Mouse (Mus musculus): ENCODE measurements at regions not wholly inside any gene's neighbourhood (a gene's known extent, or its start where the extent isn't known, plus 50 kb on each side); places are given as distances from the start of the nearest gene placed in this dataset.

DNA sequence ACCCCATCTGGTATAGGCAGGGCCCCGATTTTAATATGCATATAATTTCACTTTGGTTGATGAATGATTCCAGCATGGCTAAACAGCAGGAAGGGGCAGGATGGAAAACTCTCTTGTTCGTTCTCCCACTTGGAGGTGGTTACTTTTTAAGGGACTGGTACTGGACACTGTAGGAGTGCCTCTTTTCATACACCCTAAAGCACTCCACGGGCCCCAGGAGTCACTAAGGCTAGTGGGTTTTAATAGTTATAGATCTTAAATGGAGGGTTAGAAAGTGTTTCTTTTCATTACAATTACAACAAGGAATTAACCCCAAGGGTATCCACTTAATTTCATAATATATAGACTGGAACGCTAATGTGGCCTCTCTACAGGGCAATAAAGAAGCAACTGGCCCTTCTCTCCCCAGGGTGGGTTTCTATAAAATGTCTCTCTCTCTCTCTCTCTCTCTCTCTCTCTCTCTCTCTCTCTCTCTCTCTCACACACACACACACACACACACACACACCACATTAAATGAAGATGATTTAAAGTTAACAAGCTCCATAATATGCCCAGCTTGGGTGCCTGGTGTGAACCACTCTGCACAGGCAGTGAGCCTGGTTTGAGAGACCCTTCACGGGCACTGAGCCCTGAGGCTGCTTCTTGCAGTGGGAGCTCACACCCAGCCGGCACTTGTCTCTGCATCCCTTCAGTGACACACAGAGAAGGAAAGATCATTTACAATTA lies 261.7 kb downstream of the Adgrl2 start:
- H3K4me3 ChIP-seq (ENCODE audit: low read depth, low read length) = no peak overlapping the region
- no peak overlapping the region for H3K9ac ChIP-seq (ENCODE audit: low read depth, low read length)
- H3K27me3 ChIP-seq (ENCODE audit: control insufficient read depth, insufficient read depth, low read length) = no peaks in the 10 kb centered on the region
- H3K4me2 ChIP-seq (replicated peaks; ENCODE audit: low read depth, low read length) = no peak overlapping the region
- no peaks in the 10 kb centered on the region for H3K36me3 ChIP-seq (ENCODE audit: control insufficient read depth, insufficient read depth, low read length)
- ATAC-seq (ENCODE audit: low FRiP score) (no peak), DNase-seq (ENCODE audit: low spot score) (no peak)
- WGBS = 76% methylated on average over 6 of the region's 6 CpGs
- no peak overlapping the region for H3K27ac ChIP-seq (ENCODE audit: low read depth, low read length)
- H3K9me3 ChIP-seq (ENCODE audit: control insufficient read depth, low read length) = no peaks in the 10 kb centered on the region
- no peaks in the 10 kb centered on the region for H3K4me1 ChIP-seq (replicated peaks; ENCODE audit: control insufficient read depth, insufficient read depth, low read length)

DNA sequence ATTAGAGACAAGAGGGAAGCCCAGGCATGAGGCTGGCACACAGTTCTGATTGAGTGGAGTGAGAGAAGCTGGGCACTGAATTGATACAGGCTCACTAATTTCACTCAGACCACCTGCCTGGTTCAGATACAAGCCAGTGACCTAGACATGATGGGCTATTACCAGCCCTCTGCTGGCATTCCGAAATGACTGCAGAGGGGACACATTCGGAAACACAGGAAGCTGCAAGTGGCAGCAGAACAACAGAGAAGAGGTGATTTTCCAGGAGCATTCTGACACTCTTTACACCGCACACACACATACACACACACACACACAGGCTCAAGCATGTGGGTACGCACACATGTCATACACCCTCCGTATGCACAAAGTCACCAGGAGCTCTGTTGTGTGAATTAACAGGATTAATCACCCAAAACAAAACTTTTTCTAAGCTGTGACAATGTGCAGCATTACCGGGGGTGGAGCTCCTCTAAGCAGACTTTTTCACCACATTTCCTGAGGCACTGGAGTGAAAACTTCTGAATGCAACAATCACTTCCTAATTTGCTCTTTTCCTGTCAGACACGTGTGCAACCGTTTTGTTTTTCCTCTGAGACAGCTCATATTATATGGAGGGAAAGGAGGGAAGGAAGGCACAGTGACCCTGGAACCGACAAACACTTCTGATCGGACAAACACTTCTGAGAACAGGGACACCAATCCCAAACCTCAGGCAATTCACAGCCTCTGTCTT lies 263.6 kb downstream of the Adgrl2 start:
- DNase-seq (ENCODE audit: low spot score) (no peak), ATAC-seq (ENCODE audit: low FRiP score) (no peak)
- Histone ChIP-seq H3K4me1 (replicated peaks; ENCODE audit: control insufficient read depth, insufficient read depth, low read length) (no peaks in the 10 kb centered on the region), H3K9ac (ENCODE audit: low read depth, low read length) (no peak overlapping the region), H3K36me3 (ENCODE audit: control insufficient read depth, insufficient read depth, low read length) (no peaks in the 10 kb centered on the region), H3K4me2 (replicated peaks; ENCODE audit: low read depth, low read length) (no peak overlapping the region), H3K4me3 (ENCODE audit: low read depth, low read length) (no peak overlapping the region), H3K9me3 (ENCODE audit: control insufficient read depth, low read length) (no peaks in the 10 kb centered on the region), H3K27me3 (ENCODE audit: control insufficient read depth, insufficient read depth, low read length) (no peaks in the 10 kb centered on the region), H3K27ac (ENCODE audit: low read depth, low read length) (no peak overlapping the region)
- WGBS = 60% methylated on average over 10 of the region's 10 CpGs

DNA sequence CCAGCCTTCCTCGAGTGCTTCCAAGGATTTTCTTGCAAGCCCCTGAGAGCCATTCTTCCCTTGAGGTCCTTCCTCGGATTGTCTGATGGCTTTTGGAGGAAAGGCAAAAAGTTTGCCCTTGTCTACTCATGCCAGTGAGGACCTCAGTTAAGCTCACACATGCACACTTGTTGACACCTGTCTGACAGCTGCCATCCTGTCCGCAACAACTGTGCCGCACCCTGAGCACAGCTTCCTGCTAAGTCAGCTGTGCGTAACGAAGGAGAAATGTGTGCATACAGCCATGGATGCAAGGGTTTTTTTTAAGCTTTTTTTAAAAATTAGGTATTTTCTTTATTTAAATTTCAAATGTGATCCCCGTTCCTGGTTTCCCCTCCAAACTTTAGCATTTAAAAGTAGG lies 293.8 kb downstream of the Adgrl2 start:
- Histone ChIP-seq H3K27ac (ENCODE audit: low read depth, low read length) (no peak overlapping the region), H3K9me3 (ENCODE audit: control insufficient read depth, low read length) (no peaks in the 10 kb centered on the region), H3K36me3 (ENCODE audit: control insufficient read depth, insufficient read depth, low read length) (no peaks in the 10 kb centered on the region), H3K4me2 (replicated peaks; ENCODE audit: low read depth, low read length) (no peak overlapping the region), H3K4me1 (replicated peaks; ENCODE audit: control insufficient read depth, insufficient read depth, low read length) (no peaks in the 10 kb centered on the region), H3K4me3 (ENCODE audit: low read depth, low read length) (no peak overlapping the region), H3K27me3 (ENCODE audit: control insufficient read depth, insufficient read depth, low read length) (no peaks in the 10 kb centered on the region), H3K9ac (ENCODE audit: low read depth, low read length) (no peak overlapping the region)
- DNase-seq (ENCODE audit: low spot score) (no peak), ATAC-seq (ENCODE audit: low FRiP score) (no peak)
- 86% methylated on average over 7 of the region's 7 CpGs for WGBS

DNA sequence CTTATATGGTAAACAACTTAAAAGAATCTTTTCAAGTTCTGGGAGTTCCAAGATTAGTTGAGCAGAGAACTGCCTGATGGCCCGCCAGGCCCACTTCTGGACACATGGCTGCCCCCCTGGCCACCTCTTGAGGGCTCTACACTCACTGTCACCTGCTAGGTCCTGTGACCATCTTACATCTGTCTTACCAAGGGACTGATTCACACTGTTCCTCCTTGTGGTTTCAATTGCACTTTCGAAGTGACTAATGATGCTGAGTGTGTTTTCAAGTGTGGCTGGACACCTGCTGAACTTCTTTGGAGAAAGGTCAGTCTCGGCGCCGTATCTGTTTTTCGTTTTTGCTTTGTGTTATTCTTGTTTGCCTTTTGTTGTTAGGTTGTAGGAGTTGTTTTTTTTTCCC lies 294.9 kb downstream of the Adgrl2 start:
- Histone ChIP-seq H3K4me3 (ENCODE audit: low read depth, low read length) (no peak overlapping the region), H3K4me1 (replicated peaks; ENCODE audit: control insufficient read depth, insufficient read depth, low read length) (no peaks in the 10 kb centered on the region), H3K27me3 (ENCODE audit: control insufficient read depth, insufficient read depth, low read length) (no peaks in the 10 kb centered on the region), H3K4me2 (replicated peaks; ENCODE audit: low read depth, low read length) (no peak overlapping the region), H3K9me3 (ENCODE audit: control insufficient read depth, low read length) (no peaks in the 10 kb centered on the region), H3K9ac (ENCODE audit: low read depth, low read length) (no peak overlapping the region), H3K27ac (ENCODE audit: low read depth, low read length) (no peak overlapping the region), H3K36me3 (ENCODE audit: control insufficient read depth, insufficient read depth, low read length) (no peaks in the 10 kb centered on the region)
- 87% methylated on average over 6 of the region's 6 CpGs for WGBS
- no peak for DNase-seq (ENCODE audit: low spot score)
- ATAC-seq (ENCODE audit: low FRiP score) = no peak

DNA sequence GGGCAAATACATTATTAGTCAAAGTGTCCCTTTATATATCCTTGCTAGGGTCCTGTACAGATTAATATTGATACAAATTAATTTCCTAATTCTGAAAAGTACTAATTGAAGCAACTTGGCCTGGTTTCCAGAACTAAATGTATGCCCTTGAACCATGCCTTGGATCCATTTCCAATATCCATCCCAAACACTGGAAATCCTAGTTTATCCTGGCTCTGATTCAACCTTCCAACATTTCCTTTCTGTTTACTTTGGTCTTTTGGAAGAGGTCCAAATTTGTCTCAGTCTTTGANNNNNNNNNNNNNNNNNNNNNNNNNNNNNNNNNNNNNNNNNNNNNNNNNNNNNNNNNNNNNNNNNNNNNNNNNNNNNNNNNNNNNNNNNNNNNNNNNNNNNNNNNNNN lies 307.2 kb downstream of the Adgrl2 start:
- Histone ChIP-seq H3K9me3 (ENCODE audit: control insufficient read depth, low read length) (no peaks in the 10 kb centered on the region), H3K4me3 (ENCODE audit: low read depth, low read length) (no peak overlapping the region), H3K36me3 (ENCODE audit: control insufficient read depth, insufficient read depth, low read length) (no peaks in the 10 kb centered on the region), H3K4me2 (replicated peaks; ENCODE audit: low read depth, low read length) (no peak overlapping the region), H3K4me1 (replicated peaks; ENCODE audit: control insufficient read depth, insufficient read depth, low read length) (no peaks in the 10 kb centered on the region), H3K27ac (ENCODE audit: low read depth, low read length) (no peak overlapping the region), H3K9ac (ENCODE audit: low read depth, low read length) (no peak overlapping the region), H3K27me3 (ENCODE audit: control insufficient read depth, insufficient read depth, low read length) (no peaks in the 10 kb centered on the region)
- ATAC-seq (ENCODE audit: low FRiP score) = no peak
- DNase-seq (ENCODE audit: low spot score) = no peak

DNA sequence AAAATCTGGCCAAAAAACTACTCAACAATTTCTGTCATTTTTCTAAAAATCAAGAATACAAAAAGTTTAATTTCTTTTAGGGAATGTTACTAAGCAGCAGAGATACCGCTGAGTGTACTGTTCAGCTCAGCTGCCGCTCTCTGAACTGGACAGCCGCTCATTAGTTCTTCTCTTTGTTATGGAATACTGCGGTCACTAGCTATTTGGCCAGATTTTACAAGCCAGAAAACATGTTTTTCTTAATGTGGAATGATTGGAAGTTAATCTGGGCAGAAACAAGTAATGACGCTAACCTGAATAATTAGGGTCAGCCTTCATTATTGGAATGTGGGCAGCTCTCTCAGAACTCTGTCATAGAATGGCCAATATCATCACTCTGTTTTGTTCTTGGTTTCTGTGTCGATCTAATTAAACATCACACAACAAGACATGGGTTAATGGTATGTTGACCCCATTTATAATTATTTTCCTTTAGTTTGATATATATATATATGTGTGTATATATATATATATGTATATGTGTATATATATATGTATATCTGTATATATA lies 307.8 kb downstream of the Adgrl2 start:
- H3K4me2 ChIP-seq (replicated peaks; ENCODE audit: low read depth, low read length) = no peak overlapping the region
- ATAC-seq (ENCODE audit: low FRiP score) = no peak
- H3K9ac ChIP-seq (ENCODE audit: low read depth, low read length) = no peak overlapping the region
- no peaks in the 10 kb centered on the region for H3K36me3 ChIP-seq (ENCODE audit: control insufficient read depth, insufficient read depth, low read length)
- H3K4me3 ChIP-seq (ENCODE audit: low read depth, low read length) = no peak overlapping the region
- no peaks in the 10 kb centered on the region for H3K9me3 ChIP-seq (ENCODE audit: control insufficient read depth, low read length)
- no peak overlapping the region for H3K27ac ChIP-seq (ENCODE audit: low read depth, low read length)
- no peak for DNase-seq (ENCODE audit: low spot score)
- no peaks in the 10 kb centered on the region for H3K4me1 ChIP-seq (replicated peaks; ENCODE audit: control insufficient read depth, insufficient read depth, low read length)
- WGBS = 90% methylated on average over 6 of the region's 6 CpGs
- H3K27me3 ChIP-seq (ENCODE audit: control insufficient read depth, insufficient read depth, low read length) = no peaks in the 10 kb centered on the region

DNA sequence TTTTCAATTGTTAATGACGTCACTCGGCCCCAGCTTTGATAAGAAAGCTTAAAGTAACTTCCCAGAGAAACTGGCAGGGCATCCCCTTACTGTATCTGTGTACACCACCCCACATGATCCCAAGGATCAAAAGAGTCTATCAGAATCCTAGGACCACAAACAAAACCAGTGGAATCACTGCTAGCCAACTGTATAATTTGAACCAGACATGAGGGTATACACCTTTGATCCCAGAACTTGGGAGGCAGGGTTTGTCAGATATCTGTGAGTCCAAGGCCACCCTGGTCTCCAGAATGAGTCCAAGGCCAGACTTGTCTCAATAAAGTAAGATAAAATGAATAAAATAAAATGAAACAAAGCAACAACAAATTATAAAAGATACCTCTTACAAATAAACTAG lies 309.2 kb downstream of the Adgrl2 start:
- H3K9me3 ChIP-seq (ENCODE audit: control insufficient read depth, low read length) = no peaks in the 10 kb centered on the region
- H3K36me3 ChIP-seq (ENCODE audit: control insufficient read depth, insufficient read depth, low read length) = no peaks in the 10 kb centered on the region
- H3K4me1 ChIP-seq (replicated peaks; ENCODE audit: control insufficient read depth, insufficient read depth, low read length) = no peaks in the 10 kb centered on the region
- 81% methylated on average over 2 of the region's 2 CpGs for WGBS
- no peak overlapping the region for H3K4me2 ChIP-seq (replicated peaks; ENCODE audit: low read depth, low read length)
- H3K9ac ChIP-seq (ENCODE audit: low read depth, low read length) = no peak overlapping the region
- H3K27ac ChIP-seq (ENCODE audit: low read depth, low read length) = no peak overlapping the region
- ATAC-seq (ENCODE audit: low FRiP score) (no peak), DNase-seq (ENCODE audit: low spot score) (no peak)
- H3K4me3 ChIP-seq (ENCODE audit: low read depth, low read length) = no peak overlapping the region
- H3K27me3 ChIP-seq (ENCODE audit: control insufficient read depth, insufficient read depth, low read length) = no peaks in the 10 kb centered on the region

DNA sequence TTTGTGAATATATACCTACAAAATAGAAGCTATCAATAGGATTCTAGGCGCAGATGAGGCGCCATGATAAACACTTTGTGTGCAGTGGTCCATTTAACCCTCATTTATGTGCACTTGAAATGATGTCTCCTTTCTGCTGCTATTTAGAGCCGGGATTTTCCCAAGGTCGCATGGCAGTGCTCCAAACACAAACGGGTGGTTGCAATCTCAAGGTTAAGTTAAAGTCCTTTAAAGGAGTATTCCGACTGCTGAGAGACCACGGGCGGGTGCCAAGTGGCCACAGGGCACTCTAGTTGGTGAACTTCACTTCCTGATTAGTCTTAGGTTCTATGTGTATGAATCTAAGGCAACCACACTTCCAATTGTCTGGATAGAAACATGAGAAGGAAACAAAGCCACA lies 309.6 kb downstream of the Adgrl2 start:
- Histone ChIP-seq H3K4me2 (replicated peaks; ENCODE audit: low read depth, low read length) (no peak overlapping the region), H3K9me3 (ENCODE audit: control insufficient read depth, low read length) (no peaks in the 10 kb centered on the region), H3K4me3 (ENCODE audit: low read depth, low read length) (no peak overlapping the region), H3K27ac (ENCODE audit: low read depth, low read length) (no peak overlapping the region), H3K27me3 (ENCODE audit: control insufficient read depth, insufficient read depth, low read length) (no peaks in the 10 kb centered on the region), H3K36me3 (ENCODE audit: control insufficient read depth, insufficient read depth, low read length) (no peaks in the 10 kb centered on the region), H3K9ac (ENCODE audit: low read depth, low read length) (no peak overlapping the region), H3K4me1 (replicated peaks; ENCODE audit: control insufficient read depth, insufficient read depth, low read length) (no peaks in the 10 kb centered on the region)
- 90% methylated on average over 8 of the region's 8 CpGs for WGBS
- no peak for ATAC-seq (ENCODE audit: low FRiP score)
- no peak for DNase-seq (ENCODE audit: low spot score)

DNA sequence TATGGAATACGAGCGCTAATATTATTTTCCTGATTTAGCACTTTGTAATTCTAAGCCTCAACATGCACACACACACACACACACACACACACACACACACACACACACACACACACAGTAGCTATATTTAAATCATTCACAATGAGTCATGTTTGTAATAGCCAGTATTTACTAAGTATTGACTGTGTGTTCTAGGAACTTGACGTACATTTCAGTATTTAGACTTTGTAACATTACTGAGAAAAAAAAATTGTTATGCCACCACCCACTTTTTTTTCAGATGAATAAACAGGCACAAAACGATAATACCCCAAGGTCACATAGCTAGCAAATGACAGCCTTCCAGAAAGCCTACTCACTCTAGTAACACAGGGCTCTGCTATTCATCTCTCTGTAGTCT lies 310.3 kb downstream of the Adgrl2 start:
- 94% methylated on average over 4 of the region's 4 CpGs for WGBS
- ATAC-seq (ENCODE audit: low FRiP score) = no peak

More for the DNA sequence above, 310.3 kb downstream of the Adgrl2 start:
- no peak overlapping the region for H3K9ac ChIP-seq (ENCODE audit: low read depth, low read length)
- H3K4me2 ChIP-seq (replicated peaks; ENCODE audit: low read depth, low read length) = no peak overlapping the region
- H3K27ac ChIP-seq (ENCODE audit: low read depth, low read length) = no peak overlapping the region
- H3K4me3 ChIP-seq (ENCODE audit: low read depth, low read length) = no peak overlapping the region
- H3K27me3 ChIP-seq (ENCODE audit: control insufficient read depth, insufficient read depth, low read length) = no peaks in the 10 kb centered on the region
- no peaks in the 10 kb centered on the region for H3K4me1 ChIP-seq (replicated peaks; ENCODE audit: control insufficient read depth, insufficient read depth, low read length)
- DNase-seq (ENCODE audit: low spot score) = no peak
- H3K36me3 ChIP-seq (ENCODE audit: control insufficient read depth, insufficient read depth, low read length) = no peaks in the 10 kb centered on the region
- no peaks in the 10 kb centered on the region for H3K9me3 ChIP-seq (ENCODE audit: control insufficient read depth, low read length)

Data from hindbrain, embryonic 11.5 days (tissue).